Mouse (Mus musculus) lung, embryonic 16.5 days (tissue): ENCODE data around the gene Lrrc66. TPM values are rescaled to one million over a fixed set of nuclear protein-coding genes. Genes with fewer than 3 reads are reported as not detected.

ENCODE experiments used
- polyA plus RNA-seq: library from polyadenylated mRNA; unstranded; fragments of >200 nt; fragmentation: Nextera tagmentation; extraction: Ambion mirVana; gene quantifications from 2 replicates; pipeline ENCODE4 v1.2.1, GENCODE M21; 2015

Gene Lrrc66
- polyA plus RNA-seq, 1 experiment from 2014 or later: not detected

Other genes starting within 250 kb of the Lrrc66 start
- 0.06 TPM in 1 of 2 replicates, not detected in the other for gene Cwh43, start 226.5 kb downstream of the Lrrc66 start, polyA plus RNA-seq
- gene Dcun1d4, start 151.5 kb downstream of the Lrrc66 start, polyA plus RNA-seq: 19.9 and 22.7 TPM in 2 replicates
- gene Sgcb, start 15.3 kb upstream of the Lrrc66 start, polyA plus RNA-seq: 33.3 and 33.7 TPM in 2 replicates
- gene Spata18, start 18.9 kb upstream of the Lrrc66 start, polyA plus RNA-seq: 4.3 and 5.8 TPM in 2 replicates